Mouse (Mus musculus): ENCODE data around the gene Uncx. TPM values are rescaled to one million over a fixed set of nuclear protein-coding genes. Genes with fewer than 3 reads are reported as not detected.

Gene Uncx
- total and polyA plus RNA-seq, 3 experiments, result not detected

DNA sequence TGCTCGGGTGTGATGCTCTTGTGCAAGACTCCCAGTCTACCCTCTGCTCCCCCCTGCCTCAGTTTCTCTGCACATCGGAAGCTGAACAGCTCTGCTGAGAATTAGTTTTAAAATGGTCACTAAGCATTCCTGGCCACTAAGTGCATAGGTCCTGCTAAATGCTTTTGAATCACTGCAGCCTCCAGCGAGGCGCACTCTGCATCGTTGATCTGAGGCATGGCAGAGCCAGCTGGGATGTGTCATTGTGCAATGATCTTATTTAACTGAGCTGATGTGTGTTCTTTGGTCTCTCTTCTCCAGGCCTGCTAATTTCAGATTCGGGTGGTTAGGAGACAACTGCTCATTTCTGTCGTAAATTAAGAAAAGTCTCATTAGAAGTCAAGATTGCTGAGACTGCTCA, 14.4 kb upstream of the Uncx start:
- no peak overlapping the region for H3K4me3 ChIP-seq (replicated peaks in 1 of 3; ENCODE audit: low read depth in 2 of 3, low read length in 2 of 3, poor library complexity in 1 of 3)
- no peaks in the 10 kb centered on the region for H3K36me3 ChIP-seq (replicated peaks in 1 of 2; ENCODE audit: control insufficient read depth in 1 of 2, insufficient read depth in 1 of 2, low read length in 1 of 2)
- DNase-seq (ENCODE audit: extremely low read depth), result no peak
- no peaks in the 10 kb centered on the region for H3K9me3 ChIP-seq (replicated peaks; ENCODE audit: low read length)
- no peak overlapping the region for H3K9ac ChIP-seq (ENCODE audit: insufficient read depth, low read depth)
- no peaks in the 10 kb centered on the region for H3K4me1 ChIP-seq (ENCODE audit: control insufficient read depth in 1 of 2, insufficient read depth in 2 of 2)
- H3K4me2 ChIP-seq (ENCODE audit: insufficient read depth, low read depth, poor library complexity, severe bottlenecking), result no peak overlapping the region
- TF ChIP-seq MYC (IDR thresholded peaks at IDR 0.05; ENCODE audit: low read depth, low read length) (no peak), POLR2A (IDR thresholded peaks at IDR 0.05; ENCODE audit: low read depth, low read length) (no peak), TCF12 (IDR thresholded peaks at IDR 0.05; ENCODE audit: low read depth, low read length) (no peak), RAD21 (IDR thresholded peaks at IDR 0.05; ENCODE audit: low read depth, low read length) (no peak), MXI1 (IDR thresholded peaks at IDR 0.05; ENCODE audit: low read depth, low read length) (no peak), ZC3H11A (IDR thresholded peaks at IDR 0.05; ENCODE audit: low read depth, low read length) (no peak), ZNF384 (IDR thresholded peaks at IDR 0.05; ENCODE audit: low read depth, low read length) (no peak), NELFE (IDR thresholded peaks at IDR 0.05; ENCODE audit: low read depth, low read length) (no peak), NRF1 (IDR thresholded peaks at IDR 0.05; ENCODE audit: low read depth, low read length) (no peak), SIN3A (IDR thresholded peaks at IDR 0.05; ENCODE audit: low read length) (no peak), GABPA (IDR thresholded peaks at IDR 0.05; ENCODE audit: insufficient replicate concordance, low read depth, low read length) (no peak), ZKSCAN1 (IDR thresholded peaks at IDR 0.05; ENCODE audit: borderline replicate concordance, low read depth, low read length) (no peak)
- dilution Hi-C loops (cut with MboI; ENCODE audit: extremely low pct_ligation_motif_present, extremely low pct_unique_long_range_greater_than_20kb, low sequenced_read_pairs), result no loop called here
- in situ Hi-C loops (cut with MboI; ENCODE audit: low pct_ligation_motif_present, low pct_unique_long_range_greater_than_20kb, low sequenced_read_pairs), result no loop called here
- no peak overlapping the region for H3K27ac ChIP-seq (ENCODE audit: insufficient read depth, low read depth)
- no peaks in the 10 kb centered on the region for H3K79me2 ChIP-seq (replicated peaks; ENCODE audit: control insufficient read depth, extremely low read depth, insufficient read depth, poor library complexity, severe bottlenecking)
- H3K27me3 ChIP-seq (replicated peaks), result peaks cover 62% of the 10 kb centered on the region

GRCm38 (mm10) chr5:139535386-139535919, 7.8 kb upstream of the Uncx start:
- Histone ChIP-seq H3K9ac (ENCODE audit: insufficient read depth, low read depth) (no peak overlapping the region), H3K4me3 (replicated peaks in 1 of 3; ENCODE audit: low read depth in 2 of 3, low read length in 2 of 3, poor library complexity in 1 of 3) (no peak overlapping the region), H3K79me2 (replicated peaks; ENCODE audit: control insufficient read depth, extremely low read depth, insufficient read depth, poor library complexity, severe bottlenecking) (no peaks in the 10 kb centered on the region), H3K27me3 (replicated peaks) (peaks cover 47% of the 10 kb centered on the region), H3K36me3 (replicated peaks in 1 of 2; ENCODE audit: control insufficient read depth in 1 of 2, insufficient read depth in 1 of 2, low read length in 1 of 2) (no peaks in the 10 kb centered on the region), H3K4me2 (ENCODE audit: insufficient read depth, low read depth, poor library complexity, severe bottlenecking) (no peak overlapping the region), H3K4me1 (ENCODE audit: control insufficient read depth in 1 of 2, insufficient read depth in 2 of 2) (peaks cover 0 to 3% of the 10 kb centered on the region in 2 experiments; a peak in 1 of 4 replicates), H3K27ac (ENCODE audit: insufficient read depth, low read depth) (no peak overlapping the region), H3K9me3 (replicated peaks; ENCODE audit: low read length) (peaks cover 5% of the 10 kb centered on the region)
- TF ChIP-seq CTCF (conservative IDR thresholded peaks at IDR 0.05 in 1 of 2, IDR thresholded peaks at IDR 0.05 in 1 of 2; ENCODE audit: low read depth in 2 of 2, low read length in 2 of 2) (no peak), MAFK (IDR thresholded peaks at IDR 0.05; ENCODE audit: insufficient replicate concordance, low read length) (no peak), IRF4 (IDR thresholded peaks at IDR 0.05; ENCODE audit: low read depth, low read length) (no peak), ZC3H11A (IDR thresholded peaks at IDR 0.05; ENCODE audit: low read depth, low read length) (no peak), USF1 (IDR thresholded peaks at IDR 0.05; ENCODE audit: low read depth, low read length) (no peak), POLR2A (IDR thresholded peaks at IDR 0.05; ENCODE audit: low read depth, low read length) (no peak), MXI1 (IDR thresholded peaks at IDR 0.05; ENCODE audit: low read depth, low read length) (no peak), CHD2 (IDR thresholded peaks at IDR 0.05; ENCODE audit: low read length) (no peak), SMC3 (IDR thresholded peaks at IDR 0.05; ENCODE audit: low read depth, low read length) (no peak), MYC (IDR thresholded peaks at IDR 0.05; ENCODE audit: low read depth, low read length) (no peak), SIN3A (IDR thresholded peaks at IDR 0.05; ENCODE audit: low read length) (no peak)
- in situ Hi-C loops (cut with MboI; ENCODE audit: low pct_ligation_motif_present, low pct_unique_long_range_greater_than_20kb, low sequenced_read_pairs), result no loop called here
- dilution Hi-C loops (cut with MboI; ENCODE audit: extremely low pct_ligation_motif_present, extremely low pct_unique_long_range_greater_than_20kb, low sequenced_read_pairs), result no loop called here
- no peak for DNase-seq (ENCODE audit: extremely low read depth)

All from CH12.LX (cell line).